Mouse (Mus musculus) embryo, embryonic 9.5 days (tissue): ENCODE results near the gene Zar1.
A peak's percentile ranks its signal among the peaks of the same experiment; 100 is the strongest.
"Not testable (repeated sequence)": the region's sequence is repeated elsewhere in the genome, so short reads cannot be mapped to it uniquely, and the experiment has no call there.

Source experiments
- DNase-seq: peaks from one replicate; pipeline ENCODE4 v3.0.0-alpha.2; 2017; ENCODE audit errors: extremely low spot score

The Zar1 gene

DNA sequence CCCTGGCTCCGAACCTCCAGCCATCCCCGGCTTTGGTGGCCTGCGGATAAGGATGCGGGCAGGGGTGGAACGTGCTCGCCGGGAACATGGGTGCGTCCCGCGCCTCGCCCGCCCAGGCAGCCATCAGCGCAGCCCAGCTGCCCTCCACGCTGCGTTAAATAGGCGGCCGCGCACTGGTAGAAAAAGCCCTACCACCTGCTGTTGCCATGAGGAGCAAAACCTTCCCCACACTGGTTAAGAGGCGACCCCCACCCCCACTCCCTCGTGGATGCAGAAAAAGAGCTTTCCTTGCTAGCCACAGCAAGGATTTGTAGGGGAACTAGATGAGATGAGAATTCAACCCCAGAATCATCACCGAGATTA, at the start of gene Zar1:
Gene Zar1 (minus strand): TSS at position 285 of the 363 bp plus-strand sequence.
- DNase-seq, result not testable (repeated sequence)

DNA sequence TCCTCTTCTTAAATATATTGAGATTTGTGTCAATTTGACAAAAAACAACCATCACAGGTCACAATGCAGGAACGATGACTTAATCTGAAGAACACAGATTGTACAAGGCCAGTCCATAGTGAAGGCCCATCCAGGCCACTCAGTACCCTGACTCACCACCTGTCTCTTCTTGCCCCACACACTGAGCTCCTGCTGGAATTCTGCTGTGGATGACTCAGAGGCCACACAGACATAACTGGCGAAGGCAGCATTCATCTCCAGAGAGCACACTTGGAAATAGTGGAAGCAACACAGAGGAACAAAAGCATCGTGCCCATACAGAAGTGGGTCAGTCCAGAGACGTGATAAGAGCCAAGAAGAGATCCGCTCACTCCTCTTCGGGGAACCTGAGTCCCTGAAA, 49.0 kb upstream of the Zar1 start:
- DNase-seq, result no peak

DNA sequence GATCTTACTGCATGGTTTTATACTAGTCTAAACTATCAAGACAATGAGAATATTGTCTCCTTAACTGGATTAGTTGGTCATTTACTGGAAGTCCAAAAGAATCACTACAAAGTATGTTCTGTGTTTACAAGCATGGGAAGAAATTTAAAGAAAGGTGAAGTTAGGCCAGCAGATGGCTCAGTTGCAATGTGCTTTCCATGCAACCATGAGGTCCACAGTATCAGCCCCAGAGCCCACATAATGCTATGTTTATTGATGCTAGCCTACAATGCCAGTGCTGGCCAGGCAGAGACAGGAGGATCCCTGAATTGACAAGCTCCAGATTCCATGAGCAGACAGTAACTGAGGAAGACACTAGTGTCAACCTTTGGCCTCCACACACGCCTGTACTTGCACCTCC, 40.0 kb upstream of the Zar1 start:
- no peak for DNase-seq

DNA sequence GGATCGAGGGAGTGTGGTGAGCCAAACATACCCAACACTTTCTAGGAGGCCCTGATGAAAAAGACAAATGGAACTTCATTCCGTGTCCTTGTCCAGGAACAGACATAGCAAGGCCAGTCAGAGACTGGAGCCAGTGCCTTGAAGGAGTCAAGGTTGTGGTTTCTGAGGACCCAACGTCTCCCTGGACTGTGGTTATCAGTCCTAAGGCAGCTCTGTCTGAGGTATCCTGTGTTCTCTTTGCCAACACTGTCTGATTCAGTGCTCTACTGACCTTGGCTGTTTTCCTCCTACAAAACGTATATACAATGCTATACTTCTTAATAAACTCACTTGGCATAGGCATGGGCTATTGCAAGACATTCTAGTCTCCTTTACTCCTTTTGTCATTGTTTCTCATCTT, 36.4 kb upstream of the Zar1 start:
- DNase-seq, result no peak

DNA sequence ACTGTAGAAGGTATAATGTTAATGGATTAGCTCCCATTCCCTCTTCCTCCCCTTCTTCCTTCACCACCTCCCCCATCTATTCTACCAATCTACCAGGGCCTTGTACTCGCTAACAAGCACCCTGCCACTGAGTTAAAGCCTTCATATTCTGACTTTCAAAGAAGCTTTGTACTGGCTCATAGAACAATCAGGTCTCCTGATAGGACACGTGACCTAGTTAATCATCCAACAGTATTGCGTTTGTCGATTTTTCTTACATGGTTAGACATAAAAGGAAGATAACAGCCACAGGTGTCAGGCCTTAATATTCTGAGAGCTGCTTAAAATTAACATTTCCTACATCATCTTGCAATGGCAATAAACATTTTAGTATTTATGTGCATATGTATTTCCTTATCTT, 22.1 kb upstream of the Zar1 start:
- no peak for DNase-seq

DNA sequence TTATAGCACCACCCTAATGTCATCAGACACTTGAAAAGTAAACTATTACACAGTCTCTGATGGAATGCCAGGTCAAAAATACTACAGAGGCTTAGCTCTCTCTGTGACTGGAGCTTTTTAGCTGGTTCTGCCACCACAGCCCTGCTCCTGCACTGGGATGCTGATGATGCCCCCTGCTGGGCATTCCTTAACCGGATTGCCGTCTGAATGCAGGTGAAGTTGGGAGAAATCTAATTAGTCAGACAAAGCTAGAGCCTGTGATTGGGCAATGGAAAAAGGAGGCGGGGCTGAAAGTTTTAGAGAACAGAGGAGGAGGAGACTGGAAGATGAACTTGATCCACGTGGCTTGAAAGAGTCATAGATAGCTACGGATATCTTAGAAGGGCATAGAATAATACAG, 20.0 kb upstream of the Zar1 start:
- peak; percentile 48 for DNase-seq

DNA sequence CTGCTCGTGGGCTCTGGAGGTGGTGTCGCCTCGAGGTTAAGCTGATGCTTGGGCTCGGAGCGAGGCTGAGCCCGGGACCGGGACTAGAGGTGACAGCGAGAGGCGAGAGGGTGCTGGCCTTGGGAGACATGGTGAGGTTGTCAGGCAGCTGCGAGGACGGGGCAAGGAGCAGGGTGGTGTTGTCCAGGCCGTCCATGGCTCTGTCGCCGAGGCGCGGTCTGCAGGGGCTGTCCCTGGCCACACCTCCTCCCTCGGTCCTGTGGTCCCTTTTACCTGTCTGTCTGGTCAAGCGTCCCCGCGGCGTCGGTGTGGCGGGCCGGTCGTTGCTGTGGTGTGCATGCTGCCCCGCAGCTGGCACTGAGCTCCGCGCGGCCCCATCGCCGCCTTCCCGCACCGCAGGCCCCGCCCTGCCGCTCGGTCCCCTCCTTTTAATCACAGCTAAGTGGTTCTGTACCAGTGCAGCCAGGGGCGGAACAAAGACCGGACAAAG, 6.2 kb upstream of the Zar1 start, which contains the start of gene Gm5868:
Gene Gm5868 (minus strand): TSS at position 360 of the 490 bp plus-strand sequence.
- peak; percentile 41 for DNase-seq

DNA sequence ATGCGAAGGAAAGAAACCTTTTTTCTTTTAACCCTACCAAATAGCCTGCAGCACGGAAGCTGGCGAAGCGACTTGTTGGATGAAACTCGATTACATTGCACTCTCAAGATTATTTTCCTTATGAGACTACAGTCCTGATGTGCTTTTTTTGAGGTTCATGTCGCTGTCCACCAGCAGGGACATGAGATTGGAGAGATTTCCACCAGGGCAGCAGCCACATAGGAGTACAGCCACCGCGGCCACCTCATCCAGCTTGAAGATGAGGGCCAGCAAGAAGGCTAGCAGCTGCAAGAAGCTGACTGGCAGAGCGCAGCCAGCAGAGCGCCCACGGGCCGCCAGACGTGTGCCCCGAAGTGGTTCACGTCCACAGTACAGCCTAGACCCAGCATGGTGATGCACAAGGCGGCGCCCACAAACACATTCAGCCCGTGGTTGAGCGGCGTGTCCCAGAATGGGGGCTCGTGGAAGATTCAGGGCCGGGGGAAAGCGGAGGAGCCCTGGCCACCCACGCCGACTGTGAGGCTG, 5.7 kb upstream of the Zar1 start:
- not testable (repeated sequence) for DNase-seq

DNA sequence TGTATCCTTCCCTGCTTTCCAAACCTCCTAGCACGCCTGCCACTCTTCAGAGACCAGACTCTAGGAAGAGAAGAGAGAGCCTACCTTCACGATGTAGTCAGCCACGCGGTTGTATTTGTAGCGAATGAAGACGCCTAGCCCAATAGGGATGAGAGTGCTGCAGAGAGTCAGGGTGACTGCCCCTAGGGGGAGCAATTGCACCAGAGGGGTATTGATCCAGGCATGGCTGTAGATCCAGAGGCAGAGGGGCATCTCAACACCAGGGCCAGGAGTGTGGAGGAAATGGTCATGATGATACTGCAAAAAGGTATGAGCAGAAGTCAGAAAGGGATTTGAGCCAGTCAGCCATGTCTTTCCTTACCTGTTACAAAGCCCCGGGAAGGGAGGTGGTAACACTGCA, 5.1 kb upstream of the Zar1 start:
- DNase-seq, result peak; percentile 9

DNA sequence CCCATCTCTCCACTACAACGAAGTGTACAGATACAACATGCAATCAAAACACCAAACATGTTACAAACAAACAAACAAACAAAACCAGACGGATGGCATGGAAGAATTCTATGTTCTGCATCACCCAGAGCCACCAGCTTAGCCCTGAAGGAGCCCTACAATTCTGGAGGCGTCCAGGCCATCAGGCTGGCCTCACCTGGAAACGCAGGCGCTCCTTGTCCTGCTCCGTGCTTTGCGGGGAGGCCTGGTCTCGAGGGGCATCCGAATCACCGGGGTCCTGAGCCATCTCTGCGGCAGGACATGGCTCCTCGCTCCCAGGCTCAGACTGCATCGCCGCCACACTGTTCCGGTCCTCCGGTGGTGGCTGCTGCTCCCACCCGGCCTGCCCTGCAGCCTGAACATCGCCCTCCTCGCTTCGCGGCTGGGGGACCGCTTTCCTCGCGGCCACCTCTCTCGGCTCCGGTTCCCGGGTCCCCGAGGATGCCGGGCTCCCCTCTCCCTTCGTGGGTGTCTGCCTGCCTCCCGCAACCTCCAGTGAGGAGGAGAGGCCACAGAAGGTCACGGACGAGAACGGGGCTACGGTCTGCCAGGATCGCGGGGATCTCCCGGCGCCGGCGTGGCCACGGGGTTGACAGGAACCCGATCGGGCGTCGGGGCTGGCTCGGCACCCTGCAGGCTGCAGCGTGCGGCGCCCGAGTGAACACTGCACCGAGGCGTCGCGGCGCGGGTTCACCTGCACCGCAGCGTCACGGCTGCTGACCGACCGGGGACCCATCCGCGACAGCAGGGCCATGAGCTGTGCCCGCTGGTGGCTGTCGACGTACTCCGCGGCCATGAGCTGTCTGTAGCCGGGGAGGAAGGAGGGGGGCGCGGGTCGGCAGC, 725 bp downstream of the Zar1 start:
- DNase-seq, result peak; percentile 62

DNA sequence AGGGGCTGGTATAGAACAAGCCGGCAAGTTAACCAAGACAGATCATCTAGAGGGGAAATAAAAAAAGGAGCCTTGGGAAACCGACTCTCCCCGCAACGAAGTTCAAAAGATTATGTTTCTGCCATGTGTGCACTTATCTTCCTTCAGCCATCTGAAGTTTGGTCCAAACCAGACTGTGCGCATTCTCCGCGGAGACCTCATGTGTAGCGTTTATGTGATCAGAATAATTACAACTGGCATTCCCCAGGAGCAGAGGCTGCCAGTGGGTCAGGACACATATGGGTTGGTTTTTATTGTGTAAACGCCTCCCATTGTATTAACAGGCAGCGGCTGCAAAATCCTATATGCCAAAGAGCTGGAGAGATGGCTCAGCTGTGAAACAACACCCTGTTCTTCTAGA, 1.5 kb downstream of the Zar1 start:
- DNase-seq, result not testable (repeated sequence)

DNA sequence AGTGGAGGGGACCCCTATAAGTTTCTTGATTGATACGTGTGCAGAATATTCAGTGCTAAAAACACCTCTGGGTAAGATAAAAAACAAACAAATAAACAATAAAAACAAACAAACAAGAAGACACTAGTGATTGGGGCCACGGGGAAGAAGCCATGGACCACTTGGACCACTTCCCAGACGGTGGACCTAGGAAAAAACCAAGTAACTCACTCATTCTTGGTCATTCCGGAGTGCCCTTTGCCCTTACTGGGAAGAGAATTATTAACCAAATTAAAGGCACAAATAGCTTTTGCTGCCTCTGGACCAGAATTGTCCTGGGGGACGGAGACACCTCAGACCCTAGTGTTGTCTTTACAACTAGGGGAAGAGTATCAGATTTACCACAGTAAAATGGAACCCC, 15.4 kb downstream of the Zar1 start:
- DNase-seq, result no peak

DNA sequence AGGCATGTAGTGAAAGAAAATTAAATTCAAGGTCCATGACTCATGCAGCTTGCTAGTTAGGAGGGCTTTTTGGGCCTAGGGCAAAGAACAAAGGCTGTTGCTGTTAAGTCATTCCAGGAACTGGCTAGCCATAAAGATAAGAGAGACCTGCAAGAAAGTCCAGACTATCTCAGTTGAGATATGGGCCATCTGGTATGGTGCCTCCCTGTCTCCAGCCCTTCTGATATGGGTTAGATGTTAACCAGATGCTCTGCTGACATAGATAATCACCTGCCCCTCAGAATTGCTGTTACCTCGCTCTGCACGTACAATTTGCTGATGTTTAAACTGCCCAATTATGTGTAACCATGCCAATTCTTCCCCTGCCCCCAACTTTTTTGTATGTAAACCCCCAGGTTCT, 17.9 kb downstream of the Zar1 start:
- not testable (repeated sequence) for DNase-seq

DNA sequence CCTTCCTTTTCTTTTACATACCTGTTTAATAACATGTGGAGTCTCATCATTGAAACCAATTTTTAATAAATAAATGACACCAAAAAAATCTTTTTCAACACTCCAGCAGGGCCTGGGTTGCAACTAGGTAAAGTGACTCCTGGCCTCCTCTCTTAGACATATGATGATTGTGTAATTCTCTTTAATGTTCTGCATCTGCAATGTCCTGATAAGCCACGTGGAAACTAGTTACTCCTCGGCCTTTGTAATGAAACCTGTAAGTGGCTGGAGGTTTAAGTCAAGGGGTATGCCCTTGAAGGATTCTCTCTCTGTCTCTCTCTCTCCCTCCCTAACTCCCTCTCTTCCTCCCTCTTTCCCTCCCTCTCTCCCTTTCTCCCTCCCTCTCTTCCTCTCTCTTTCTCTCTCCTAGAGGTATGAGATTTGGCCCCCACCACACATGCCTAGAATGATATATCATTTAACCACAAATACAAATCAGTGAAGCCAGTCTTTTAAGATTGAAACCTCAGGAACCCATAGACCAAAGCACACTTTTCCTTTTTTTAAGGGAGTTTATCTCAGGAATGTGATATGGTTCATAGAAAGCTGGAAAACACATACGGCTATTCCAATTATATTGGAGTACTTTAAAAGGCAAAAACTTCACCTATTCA, 20.0 kb downstream of the Zar1 start:
- no peak for DNase-seq

DNA sequence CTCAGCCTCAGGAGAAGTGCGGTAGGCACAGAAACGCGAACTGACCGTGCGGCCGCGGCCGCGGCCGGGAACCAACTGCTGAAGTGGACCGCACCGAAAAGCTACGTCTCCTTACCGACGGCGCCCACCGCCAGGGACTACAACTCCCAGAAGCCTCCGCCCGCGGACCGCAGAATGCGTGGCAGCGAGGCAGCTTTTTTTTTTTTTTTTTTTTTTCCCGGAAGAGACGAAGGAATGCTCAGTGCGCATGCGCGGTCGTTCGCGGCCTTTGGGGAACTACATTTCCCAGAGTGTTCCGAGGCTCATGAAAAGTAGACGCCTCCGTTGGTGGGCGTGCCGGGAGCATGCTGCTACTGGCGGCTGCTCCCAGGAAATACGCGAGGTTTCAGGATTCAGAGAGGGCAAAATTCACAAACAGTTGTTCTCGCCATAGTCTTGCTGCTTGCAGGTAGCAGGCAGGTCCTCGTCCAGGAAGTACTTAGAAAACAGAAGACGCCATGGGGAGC, 21.5 kb downstream of the Zar1 start, which contains the start of gene Nfxl1:
Gene Nfxl1 (minus strand): TSS at position 141 of the 506 bp plus-strand sequence.
- peak; percentile 95 for DNase-seq

DNA sequence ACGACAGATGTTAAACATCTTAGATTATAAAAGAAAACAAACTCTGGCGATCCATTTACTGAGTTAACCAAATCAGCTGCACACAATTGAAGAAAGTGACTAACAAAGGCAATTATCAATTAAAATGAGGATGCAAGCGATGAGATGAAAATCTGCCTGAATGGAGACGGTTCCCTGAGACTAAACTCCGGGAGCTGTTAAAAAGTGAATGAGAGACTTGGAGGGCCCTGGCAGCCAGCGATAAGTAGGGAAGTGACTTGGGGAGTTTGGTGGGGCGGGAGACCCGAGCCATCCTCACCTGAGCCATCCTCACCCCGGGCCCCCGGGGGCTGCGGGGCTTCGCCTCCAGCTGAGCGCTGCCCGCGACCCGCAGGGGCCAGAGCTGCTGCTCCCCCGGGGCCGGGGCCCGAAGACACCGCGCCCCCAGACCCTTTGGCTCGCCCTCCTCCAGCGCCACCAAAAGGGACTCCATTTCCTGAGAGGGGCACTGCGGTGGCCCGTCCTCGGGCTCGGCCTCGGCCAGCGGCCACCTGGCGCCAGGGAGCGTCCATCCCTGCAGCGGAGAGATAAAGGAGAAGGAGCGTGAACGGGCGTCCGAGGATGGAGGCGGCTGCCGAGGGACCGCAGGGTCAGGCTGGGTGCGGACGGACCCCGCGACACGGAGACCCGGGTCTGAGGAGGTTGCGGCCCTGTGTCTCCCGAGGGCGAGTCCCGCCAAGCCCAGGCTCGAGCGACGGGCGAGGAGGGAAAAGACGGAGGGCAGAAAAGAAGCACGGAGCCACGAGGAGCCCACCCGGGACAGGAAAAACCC, 22.1 kb downstream of the Zar1 start:
- peak; percentile 82 for DNase-seq

DNA sequence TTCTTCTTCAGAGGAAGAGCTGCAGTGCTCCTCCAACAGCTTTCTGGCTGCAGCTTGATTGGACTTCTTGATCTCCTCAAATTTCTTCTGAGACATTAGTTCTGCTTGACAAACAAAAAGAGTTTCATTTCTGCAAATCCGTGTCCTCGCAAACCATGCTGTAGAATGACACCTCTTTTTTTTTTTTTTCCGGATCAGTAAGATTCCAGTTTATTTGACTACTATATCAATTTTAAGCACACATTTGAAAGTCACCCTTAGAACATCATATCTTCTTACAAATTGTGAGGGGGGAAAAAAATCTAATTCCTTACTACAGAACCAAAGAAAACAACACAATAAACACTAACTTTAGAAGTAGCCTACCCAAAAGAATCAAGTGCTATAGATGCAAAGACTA, 24.8 kb downstream of the Zar1 start:
- no peak for DNase-seq

DNA sequence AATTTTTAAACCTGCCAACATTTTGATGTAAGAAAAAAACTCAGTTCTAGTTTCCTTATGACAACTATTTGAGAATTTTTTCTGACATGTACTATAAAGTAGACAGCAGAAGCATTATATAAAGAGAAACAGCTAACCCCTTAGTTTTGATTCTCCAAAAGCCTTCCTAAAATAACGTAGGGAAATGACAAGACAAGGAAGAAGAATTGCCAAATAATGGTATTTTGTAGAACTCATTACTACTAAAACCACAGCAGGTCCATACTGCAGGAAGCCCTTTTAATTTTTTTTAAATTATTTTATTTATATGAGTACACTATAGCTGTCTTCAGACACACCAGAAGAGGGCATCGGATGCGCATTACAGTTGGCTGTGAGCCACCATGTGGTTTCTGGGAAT, 29.8 kb downstream of the Zar1 start:
- no peak for DNase-seq

DNA sequence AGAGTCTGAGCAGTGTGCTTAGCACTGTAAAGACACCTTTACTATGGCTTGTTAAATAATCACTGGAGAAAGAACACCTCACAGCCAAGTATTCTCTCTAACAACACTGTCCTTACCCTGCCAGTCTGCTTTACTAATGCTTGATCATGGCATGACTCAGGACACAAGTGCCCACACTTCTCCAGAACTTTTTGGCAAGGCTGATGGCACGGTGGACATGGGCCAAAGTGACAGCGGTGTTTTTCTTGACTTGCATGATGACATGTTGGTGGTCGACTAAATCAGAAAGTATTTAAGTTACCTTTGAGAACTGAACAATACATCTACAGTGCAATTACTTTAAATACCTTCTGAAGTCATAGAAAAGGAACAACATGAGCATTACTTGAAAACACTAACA, 52.2 kb downstream of the Zar1 start:
- no peak for DNase-seq
